22 mouse cellular contexts compared by ENCODE assay signal in genomic region chr17:26032037-26032436, GRCm38 (mm10). TPM values are rescaled to one million over a fixed set of nuclear protein-coding genes. Genes with fewer than 3 reads are reported as not detected.
DNase-seq lines count a peak whose midpoint lies in the region; ATAC-seq and TF ChIP-seq lines count a peak whose summit lies in the region.
"Had no signal": no experiment of that assay in that cellular context is flagged by ENCODE, and none has a peak within 500 bp of the region (broad histone marks: within the 10 kb centered on the region; RNA-seq: fewer than 3 reads in every experiment).

No protein-coding gene starts in this region.

- H3K9ac ChIP-seq in hindbrain, postnatal 0 days (replicated peaks; ENCODE audit: low read length): no peak overlapping the region
- no peak overlapping the region for H3K9ac ChIP-seq in hindbrain, embryonic 12.5 days
- H3K9ac ChIP-seq: embryonic facial prominence, embryonic 13.5 days; forebrain, embryonic 12.5 days; forebrain, embryonic 15.5 days; hindbrain, embryonic 13.5 days had no signal

- DNase-seq in cerebellum, adult 2 months: peak in 1 of 2 experiments; percentile 52
- no peak for DNase-seq in cerebellum, adult 11 months
- DNase-seq in hindbrain, postnatal 0 days (ENCODE audit: low spot score): no peak
- DNase-seq in left cerebral cortex, adult 2 months (ENCODE audit: extremely low spot score in 1 of 2, low spot score in 2 of 2): no peak
- DNase-seq in left cerebral cortex, adult 11 months (ENCODE audit: low spot score): no peak
- DNase-seq in lung, adult 2 months: no peak
- DNase-seq: adrenal gland, adult 8-10 months; adrenal gland, postnatal 25 days; embryo, embryonic 11 days; gastrocnemius, postnatal 36 days; heart, adult 2 months had no signal

- intact Hi-C loops in left cerebral cortex, adult 2 months (cut with DNase I): loop anchor here (5.0 kb wide), 1 partner anchor 35 kb away; the partner anchor contains the start of gene Rab11fip3

- no peak overlapping the region for H3K4me3 ChIP-seq in cerebellum, adult 2 months (replicated peaks; ENCODE audit: insufficient read depth, low read depth, low read length)
- no peak overlapping the region for H3K4me3 ChIP-seq in hindbrain, postnatal 0 days (ENCODE audit: low read length)
- H3K4me3 ChIP-seq in hindbrain, embryonic 12.5 days: no peak overlapping the region
- H3K4me3 ChIP-seq in left cerebral cortex, adult 2 months: no peak overlapping the region
- no peak overlapping the region for H3K4me3 ChIP-seq in lung, adult 2 months (replicated peaks; ENCODE audit: extremely low read depth, low read depth, low read length)
- H3K4me3 ChIP-seq: embryonic facial prominence, embryonic 10.5 days; embryonic facial prominence, embryonic 13.5 days; erythroblast, embryonic 14.5 days; forebrain, embryonic 12.5 days; forebrain, embryonic 15.5 days; heart, adult 2 months; heart, embryonic 10.5 days; hindbrain, embryonic 13.5 days had no signal

- H3K27ac ChIP-seq in cerebellum, adult 2 months (ENCODE audit: insufficient read depth, low read length): peak overlapping the region; percentile 23
- H3K27ac ChIP-seq in hindbrain, postnatal 0 days: peak overlapping the region; percentile 36; the same call in 1 of the 2 replicates
- no peak overlapping the region for H3K27ac ChIP-seq in hindbrain, embryonic 12.5 days
- H3K27ac ChIP-seq in left cerebral cortex, adult 2 months: peak overlapping the region; percentile 73
- H3K27ac ChIP-seq: embryonic facial prominence, embryonic 10.5 days; embryonic facial prominence, embryonic 13.5 days; forebrain, embryonic 12.5 days; forebrain, embryonic 15.5 days; heart, adult 2 months; heart, embryonic 10.5 days; hindbrain, embryonic 13.5 days had no signal

- H3K9me3 ChIP-seq in hindbrain, postnatal 0 days (ENCODE audit: low read length): no peaks in the 10 kb centered on the region
- H3K9me3 ChIP-seq in hindbrain, embryonic 12.5 days (replicated peaks): no peaks in the 10 kb centered on the region
- H3K9me3 ChIP-seq: embryonic facial prominence, embryonic 10.5 days; embryonic facial prominence, embryonic 13.5 days; forebrain, embryonic 12.5 days; forebrain, embryonic 15.5 days; heart, embryonic 10.5 days; hindbrain, embryonic 13.5 days had no signal

- H3K36me3 ChIP-seq in hindbrain, postnatal 0 days (ENCODE audit: insufficient read depth, low read length): 0 out of 2 replicates have a peak, but pooled peaks cover 8% of the 10 kb centered on the region
- peaks cover 49% of the 10 kb centered on the region for H3K36me3 ChIP-seq in hindbrain, embryonic 12.5 days

- H3K4me1 ChIP-seq in cerebellum, adult 2 months (ENCODE audit: control insufficient read depth, insufficient read depth, low read length): peaks cover 31% of the 10 kb centered on the region
- no peaks in the 10 kb centered on the region for H3K4me1 ChIP-seq in hindbrain, postnatal 0 days (ENCODE audit: insufficient read depth, low read length)
- H3K4me1 ChIP-seq in hindbrain, embryonic 12.5 days: no peaks in the 10 kb centered on the region
- no peaks in the 10 kb centered on the region for H3K4me1 ChIP-seq in lung, adult 2 months (ENCODE audit: control insufficient read depth, insufficient read depth, low read length)
- H3K4me1 ChIP-seq: embryonic facial prominence, embryonic 10.5 days; embryonic facial prominence, embryonic 13.5 days; forebrain, embryonic 12.5 days had no signal

- 42% methylated on average over 6 of the region's 6 CpGs for WGBS in cerebellum, adult 2 months
- 79% methylated on average over 6 of the region's 6 CpGs for WGBS in hindbrain, postnatal 0 days
- WGBS in hindbrain, embryonic 12.5 days: 88% methylated on average over 6 of the region's 6 CpGs
- 79% methylated on average over 6 of the region's 6 CpGs for WGBS in lung, adult 2 months

- no peak for TF ChIP-seq POLR2A in cerebellum, adult 2 months (IDR thresholded peaks at IDR 0.05; ENCODE audit: borderline replicate concordance, insufficient read depth, low read length)
- TF ChIP-seq POLR2A in lung, adult 2 months (IDR thresholded peaks at IDR 0.05; ENCODE audit: borderline replicate concordance, extremely low read depth, low read depth, low read length): no peak

- H3K27me3 ChIP-seq in cerebellum, adult 2 months (ENCODE audit: control insufficient read depth, insufficient read depth, low read length): no peaks in the 10 kb centered on the region
- no peaks in the 10 kb centered on the region for H3K27me3 ChIP-seq in hindbrain, postnatal 0 days (ENCODE audit: insufficient read depth, low read length)
- no peaks in the 10 kb centered on the region for H3K27me3 ChIP-seq in hindbrain, embryonic 12.5 days
- H3K27me3 ChIP-seq: embryonic facial prominence, embryonic 13.5 days; forebrain, embryonic 12.5 days; forebrain, embryonic 15.5 days; hindbrain, embryonic 13.5 days had no signal

- ATAC-seq in hindbrain, postnatal 0 days: no peak
- ATAC-seq in hindbrain, embryonic 12.5 days (ENCODE audit: low FRiP score): no peak
- ATAC-seq: activated CD4-positive, CD25-positive, alpha-beta regulatory T cell, adult 4 months; forebrain, embryonic 15.5 days; hindbrain, embryonic 16.5 days; inflammation-experienced regulatory T-cells, adult 6 months had no signal

- H3K4me2 ChIP-seq in hindbrain, postnatal 0 days (ENCODE audit: low read depth, low read length): no peak overlapping the region
- H3K4me2 ChIP-seq in hindbrain, embryonic 12.5 days (replicated peaks): no peak overlapping the region
- H3K4me2 ChIP-seq: embryonic facial prominence, embryonic 13.5 days; forebrain, embryonic 12.5 days; forebrain, embryonic 15.5 days; hindbrain, embryonic 13.5 days had no signal

- TF ChIP-seq CTCF in cerebellum, adult 2 months (IDR thresholded peaks at IDR 0.05; ENCODE audit: borderline replicate concordance, insufficient read depth, low read depth, low read length): no peak
- no peak for TF ChIP-seq CTCF in hindbrain, postnatal 0 days (IDR thresholded peaks at IDR 0.05; ENCODE audit: low read depth)
- TF ChIP-seq CTCF in left cerebral cortex, adult 2 months (IDR thresholded peaks at IDR 0.05): no peak
- no peak for TF ChIP-seq CTCF in lung, adult 2 months (IDR thresholded peaks at IDR 0.05; ENCODE audit: insufficient read depth, low read length)

RNA-seq across cellular contexts. Expression of gene Rab11fip3, which starts 37.3 kb away (rescaled TPM):
- polyA plus RNA-seq in cerebellum, adult 2 months (2012; rRNA removed): 81.8 and 82.9 TPM in 2 replicates
- 34.7 and 41.9 TPM in 2 replicates for total RNA-seq in hindbrain, postnatal 0 days (2014; rRNA removed)
- polyA plus RNA-seq in hindbrain, postnatal 0 days (2015; fragmentation: Nextera tagmentation; extraction: Ambion mirVana): 16.6 and 17.9 TPM in 2 replicates
- 37.1 and 42.8 TPM in 2 replicates for polyA plus RNA-seq in hindbrain, embryonic 12.5 days (2016; fragmentation: Nextera tagmentation; extraction: Ambion mirVana)
- total RNA-seq in left cerebral cortex, adult 2 months (2021): 100 to 1,000 TPM; 114 to 119 TPM
- 41.3 and 46.5 TPM in 2 replicates for polyA plus RNA-seq in lung, adult 2 months (2012; rRNA removed)

RNA-seq across cellular contexts. Expression of gene Capn15, which starts 46.4 kb away (rescaled TPM):
- polyA plus RNA-seq in cerebellum, adult 2 months (2012; rRNA removed): 88.7 and 92.8 TPM in 2 replicates
- 35.1 and 41.4 TPM in 2 replicates for total RNA-seq in hindbrain, postnatal 0 days (2014; rRNA removed)
- 19.0 and 20.1 TPM in 2 replicates for polyA plus RNA-seq in hindbrain, postnatal 0 days (2015; fragmentation: Nextera tagmentation; extraction: Ambion mirVana)
- 32.5 and 32.6 TPM in 2 replicates for polyA plus RNA-seq in hindbrain, embryonic 12.5 days (2016; fragmentation: Nextera tagmentation; extraction: Ambion mirVana)
- 10 to 100 TPM; 53.9 to 59.3 TPM for total RNA-seq in left cerebral cortex, adult 2 months (2021)
- polyA plus RNA-seq in lung, adult 2 months (2012; rRNA removed): 45.9 and 49.7 TPM in 2 replicates

RNA-seq across cellular contexts. Expression of gene Decr2, which starts 58.1 kb away (rescaled TPM):
- 39.5 and 41.3 TPM in 2 replicates for polyA plus RNA-seq in cerebellum, adult 2 months (2012; rRNA removed)
- 35.6 and 40.6 TPM in 2 replicates for total RNA-seq in hindbrain, postnatal 0 days (2014; rRNA removed)
- 41.1 and 44.7 TPM in 2 replicates for polyA plus RNA-seq in hindbrain, postnatal 0 days (2015; fragmentation: Nextera tagmentation; extraction: Ambion mirVana)
- polyA plus RNA-seq in hindbrain, embryonic 12.5 days (2016; fragmentation: Nextera tagmentation; extraction: Ambion mirVana): 33.1 and 33.8 TPM in 2 replicates
- total RNA-seq in left cerebral cortex, adult 2 months (2021): 10 to 100 TPM; 28.5 to 31.5 TPM
- polyA plus RNA-seq in lung, adult 2 months (2012; rRNA removed): 12.1 and 16.7 TPM in 2 replicates
- polyA plus RNA-seq: erythroblast, embryonic 14.5 days had no signal
